Mouse (Mus musculus): ENCODE measurements around the gene Frmd3.
"Not testable (repeated sequence)": the region's sequence is repeated elsewhere in the genome, so short reads cannot be mapped to it uniquely, and the experiment has no call there.

Frmd3 gene

GRCm38 (mm10) chr4:74013211-74014047 lies at the start of gene Frmd3:
Gene Frmd3, plus strand, starts transcription at chr4:74013442.
- DNase-seq, result peak; percentile 77

GRCm38 (mm10) chr4:73980454-73980853 lies 32.8 kb upstream of the Frmd3 start:
- no peak for DNase-seq

DNA sequence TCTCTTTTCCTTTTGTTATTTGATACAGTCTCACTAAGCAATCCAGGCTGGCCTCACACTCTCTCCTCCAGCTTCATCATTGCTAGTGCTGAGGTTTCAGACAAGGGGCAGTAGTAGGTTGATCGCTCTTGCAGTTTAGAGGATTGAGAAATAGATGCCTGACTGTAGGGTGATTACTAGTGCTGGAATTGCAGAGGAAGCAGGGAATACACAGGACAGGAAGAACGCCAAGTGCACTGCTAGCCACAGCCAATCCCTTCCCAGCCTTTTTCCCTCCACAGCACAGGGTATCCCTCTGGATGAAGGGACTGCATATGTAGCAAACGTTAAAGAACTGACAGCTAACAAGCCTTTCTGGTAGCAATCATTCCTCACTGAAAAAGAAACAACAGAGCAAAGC lies 965 bp upstream of the Frmd3 start:
- DNase-seq, result no peak

DNA sequence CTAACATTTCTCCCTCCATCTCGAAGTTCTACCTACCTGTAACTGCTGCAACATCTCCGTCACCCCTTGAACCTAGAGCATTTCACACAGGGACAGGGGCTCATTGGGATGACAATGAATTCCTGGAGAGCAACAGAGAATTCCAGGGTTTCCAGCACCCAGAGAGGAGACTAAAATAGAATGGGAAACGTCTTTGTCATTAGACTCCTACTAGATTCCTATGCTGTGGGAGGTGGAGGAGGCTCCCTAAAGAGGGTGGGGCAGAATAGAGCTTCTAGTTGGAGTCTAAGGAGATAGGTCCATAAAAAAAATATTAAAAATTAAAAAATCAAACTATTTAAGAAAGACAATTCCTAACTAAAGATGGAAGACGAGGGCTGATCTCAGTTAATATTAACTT lies 542 bp upstream of the Frmd3 start:
- DNase-seq, result no peak

DNA sequence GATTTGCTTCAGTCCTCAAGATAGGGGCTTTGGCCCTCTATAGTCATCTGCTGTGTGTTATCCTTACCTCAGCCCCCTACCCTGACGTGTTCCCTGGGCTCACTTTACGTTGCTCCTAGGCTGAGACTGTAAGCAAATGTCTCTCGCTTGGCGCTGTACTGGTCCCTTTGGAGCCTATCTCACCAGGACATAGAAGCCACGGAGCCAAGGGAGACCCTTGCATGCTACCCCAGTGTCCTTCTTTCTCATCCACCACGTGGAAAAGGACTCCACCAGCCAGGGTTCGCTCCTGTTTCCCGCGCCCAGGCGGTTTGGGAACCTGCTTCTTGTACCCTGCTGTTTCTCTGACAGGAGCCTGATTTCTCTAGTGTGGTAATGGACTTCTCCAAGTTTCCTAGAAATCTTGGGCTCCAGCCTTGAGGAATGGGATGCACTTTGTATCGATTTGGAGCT lies 832 bp downstream of the Frmd3 start:
- DNase-seq, result peak; percentile 17

DNA sequence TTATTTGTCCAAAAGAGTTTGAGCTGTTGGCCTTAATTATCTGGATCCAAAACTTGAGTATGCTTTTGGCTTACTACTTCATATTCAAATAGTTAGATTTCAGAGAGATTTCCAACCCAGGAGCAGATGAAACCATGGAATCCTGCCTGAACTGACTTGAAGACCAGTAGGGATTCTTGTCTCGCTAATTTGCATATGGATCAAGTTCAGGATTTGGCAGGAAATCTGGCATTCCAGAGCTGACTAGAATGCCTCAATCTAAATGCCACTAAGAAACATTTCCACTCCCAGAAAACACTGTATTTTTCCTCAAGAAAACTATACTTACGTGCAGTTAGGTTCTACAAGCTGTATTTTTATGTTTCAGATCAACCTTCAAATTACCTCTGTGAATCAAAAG lies 6.8 kb downstream of the Frmd3 start:
- DNase-seq, result no peak

DNA sequence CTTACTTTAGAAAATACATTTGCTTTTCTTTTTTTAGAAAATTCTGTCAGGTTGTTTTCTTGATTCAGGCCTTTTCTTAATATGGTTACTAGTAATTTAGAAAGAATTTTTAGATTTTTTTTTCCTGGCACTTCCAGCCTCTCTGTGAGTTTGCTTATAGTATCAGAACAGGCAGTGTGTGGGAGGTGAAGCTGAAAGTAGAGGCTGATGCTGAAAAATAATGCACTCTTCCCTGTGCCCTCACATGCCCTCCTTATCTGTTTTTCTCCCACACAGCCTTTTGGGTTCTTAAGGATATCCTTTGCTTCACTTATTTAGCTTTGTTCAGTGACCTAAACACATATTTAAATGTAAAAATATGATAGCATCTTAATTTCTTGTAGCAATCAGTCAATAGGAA lies 30.0 kb downstream of the Frmd3 start:
- peak; percentile 20 for DNase-seq

DNA sequence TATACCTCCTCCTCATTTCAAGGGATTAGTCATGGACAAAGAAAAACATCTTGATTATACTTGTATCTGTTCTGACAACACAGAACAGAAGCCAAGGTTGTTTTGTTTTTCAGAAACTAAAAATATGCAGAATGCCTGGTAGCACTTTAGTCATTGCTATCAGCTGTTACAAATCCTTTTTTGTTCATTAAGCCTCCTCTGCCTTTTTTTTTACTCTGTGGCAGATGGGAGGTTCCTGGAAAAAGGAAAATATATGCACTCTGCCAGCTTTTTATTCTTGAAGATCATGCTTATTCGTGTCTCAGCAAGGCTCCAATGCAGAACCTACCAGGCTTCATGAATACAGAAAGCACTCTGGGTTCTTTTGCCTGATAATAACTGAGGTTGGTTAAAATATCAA lies 38.5 kb downstream of the Frmd3 start:
- DNase-seq, result peak; percentile 37

DNA sequence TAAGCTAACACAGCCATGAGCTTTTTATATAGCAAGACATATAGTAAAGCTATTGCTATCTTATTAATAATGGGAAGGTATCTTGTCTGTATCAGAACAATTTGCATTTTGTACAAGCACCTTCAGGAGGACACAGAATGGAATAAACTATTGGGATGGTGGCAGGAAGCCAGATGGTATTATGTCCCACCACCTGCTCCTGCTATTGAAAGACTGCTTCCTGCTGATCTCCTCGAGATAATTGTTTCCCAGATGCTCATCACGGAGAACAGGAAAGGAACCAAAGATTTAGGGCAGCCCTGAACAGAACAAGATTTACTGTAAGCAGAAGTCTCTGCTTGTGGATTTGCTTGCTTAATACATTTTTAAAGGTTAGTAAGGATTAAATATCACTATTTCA lies 63.5 kb downstream of the Frmd3 start:
- no peak for DNase-seq

GRCm38 (mm10) chr4:74110816-74111215 lies 97.6 kb downstream of the Frmd3 start:
- no peak for DNase-seq

- no peak for DNase-seq
Observed at GRCm38 (mm10) chr4:74191528-74191927, 178.3 kb downstream of the Frmd3 start.

DNA sequence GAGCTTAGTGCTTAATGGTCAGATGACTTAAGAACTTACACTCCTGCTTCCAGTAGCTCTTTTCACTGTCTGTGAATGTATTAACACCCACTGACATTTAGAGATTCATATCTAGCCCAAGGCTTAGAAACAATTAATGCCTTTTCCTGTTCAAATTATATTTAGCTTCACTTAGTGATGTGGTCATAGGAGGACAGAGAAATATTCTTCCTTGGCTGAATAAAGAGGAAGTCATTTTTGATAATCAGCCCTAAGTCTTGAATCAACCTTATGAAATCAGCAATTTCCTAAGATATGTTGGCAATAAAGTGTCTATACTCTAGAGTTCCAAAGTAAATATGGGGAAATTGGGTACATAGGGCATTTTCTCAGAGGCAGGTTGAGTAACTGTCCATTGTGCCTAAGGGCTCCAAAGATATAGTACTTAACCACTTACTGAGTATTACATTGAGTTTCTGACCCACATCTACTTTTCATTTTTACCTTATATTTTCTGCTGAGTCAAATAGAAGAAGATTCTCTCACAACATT lies 188.1 kb downstream of the Frmd3 start:
- DNase-seq, result no peak

- DNase-seq, result not testable (repeated sequence)
Observed at GRCm38 (mm10) chr4:74221780-74222179, 208.5 kb downstream of the Frmd3 start.

DNA sequence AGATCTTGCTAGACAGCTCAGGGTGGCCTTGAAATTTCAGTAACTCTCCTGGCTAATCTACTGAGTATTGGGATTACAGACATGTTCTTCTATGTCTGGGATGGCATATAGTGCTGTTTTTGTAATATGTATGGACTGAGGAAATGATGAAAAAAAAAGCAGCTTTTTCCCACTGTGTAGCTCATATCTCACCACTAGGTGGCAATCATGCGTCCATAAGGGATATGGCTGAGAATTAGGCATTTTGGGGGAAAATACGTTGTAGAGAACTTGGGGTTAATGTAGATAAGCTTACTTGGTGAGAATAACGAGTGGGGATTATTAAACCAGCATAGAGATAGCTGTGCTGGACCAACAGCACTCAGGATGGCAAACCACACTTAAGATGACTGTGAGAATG lies 209.1 kb downstream of the Frmd3 start:
- DNase-seq, result no peak

- no peak for DNase-seq
Observed at GRCm38 (mm10) chr4:74224210-74224609, 211.0 kb downstream of the Frmd3 start.

GRCm38 (mm10) chr4:74230994-74231393 lies 217.8 kb downstream of the Frmd3 start:
- DNase-seq, result no peak

DNA sequence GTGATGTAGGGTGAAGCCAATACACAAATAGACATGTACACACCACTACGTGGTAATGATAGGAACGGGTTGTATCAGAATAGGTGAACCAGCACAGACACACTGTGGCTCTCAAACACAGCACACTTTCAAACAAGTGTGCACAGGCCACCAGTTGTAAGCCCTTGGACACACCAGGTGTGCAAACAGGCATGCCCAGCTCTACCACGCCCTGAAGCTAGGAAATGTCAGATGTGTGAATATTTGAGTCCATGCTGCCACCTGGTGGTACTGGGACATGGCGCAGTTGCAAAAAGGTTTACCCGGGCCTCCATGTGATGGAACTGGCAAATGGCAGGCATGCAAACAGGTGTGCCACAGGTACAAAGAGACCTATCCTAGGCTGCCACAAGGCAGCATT lies 218.2 kb downstream of the Frmd3 start:
- DNase-seq, result peak; percentile 53

DNA sequence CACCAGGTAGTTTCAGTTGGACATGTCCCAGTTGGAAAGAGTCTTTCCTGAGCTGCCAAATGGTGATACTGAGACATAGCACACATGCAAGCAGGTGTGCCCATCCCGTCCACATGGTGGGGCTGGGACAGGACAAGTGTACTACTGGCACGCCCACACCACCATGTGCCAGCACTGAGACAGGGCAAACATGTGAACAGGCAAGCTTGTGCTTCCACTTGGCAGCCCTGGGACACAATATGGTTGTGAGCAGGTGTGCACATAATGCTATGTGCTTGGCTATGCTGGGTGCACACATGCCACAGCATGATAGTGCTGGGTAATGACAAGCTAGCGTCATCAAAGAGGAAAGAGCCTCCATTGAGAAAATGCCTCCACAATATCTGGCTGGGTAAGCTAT lies 220.3 kb downstream of the Frmd3 start:
- DNase-seq, result no peak

- no peak for DNase-seq
Observed at GRCm38 (mm10) chr4:74242176-74242575, 228.9 kb downstream of the Frmd3 start, which contains the start of gene Kdm4c. Gene Kdm4c, plus strand, starts transcription at chr4:74242497.
